Mouse (Mus musculus) urinary bladder, postnatal 36 days (tissue): ENCODE data around the gene Ebp.
A peak's percentile ranks its signal among the peaks of the same experiment; 100 is the strongest.

Source experiments
- DNase-seq, 2 experiments: peaks; one replicate each; pipeline ENCODE4 v3.0.0; 2022; ENCODE audit warnings: low spot score in 2 of 2, mixed read lengths in 1 of 2

Ebp gene

GRCm38 (mm10) chrX:8193419-8193723, at the start of gene Ebp:
Ebp (minus strand) TSS chrX:8193512.
- DNase-seq, result no peak

DNA sequence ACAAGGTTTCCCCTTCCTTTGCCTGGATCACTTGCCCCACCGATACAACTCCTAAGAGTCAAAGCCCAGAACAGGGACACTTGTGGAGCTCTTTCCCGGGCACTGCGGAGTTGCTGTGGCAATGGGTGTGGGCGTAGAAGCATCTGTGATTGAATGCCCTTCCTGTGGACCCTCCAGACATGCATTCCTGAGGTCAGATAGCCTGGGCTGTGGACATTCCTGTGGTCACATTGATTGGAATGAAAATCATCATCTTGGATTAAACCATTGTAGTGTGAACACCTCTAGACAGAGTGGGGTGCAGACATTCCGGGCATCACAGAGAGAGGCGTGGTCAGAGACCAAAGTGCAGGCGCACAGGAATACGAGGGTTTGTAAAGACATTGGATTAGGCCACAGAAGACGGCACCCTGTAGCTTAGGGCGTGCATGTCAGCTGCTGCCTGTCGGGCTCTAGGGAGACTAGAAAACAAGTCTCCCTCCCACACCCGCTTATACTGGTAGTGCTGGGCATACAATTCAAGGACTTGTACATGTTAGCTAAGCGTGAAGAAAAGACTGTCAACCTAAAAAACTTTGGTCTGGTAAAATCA, 45.6 kb upstream of the Ebp start:
- no peak for DNase-seq

DNA sequence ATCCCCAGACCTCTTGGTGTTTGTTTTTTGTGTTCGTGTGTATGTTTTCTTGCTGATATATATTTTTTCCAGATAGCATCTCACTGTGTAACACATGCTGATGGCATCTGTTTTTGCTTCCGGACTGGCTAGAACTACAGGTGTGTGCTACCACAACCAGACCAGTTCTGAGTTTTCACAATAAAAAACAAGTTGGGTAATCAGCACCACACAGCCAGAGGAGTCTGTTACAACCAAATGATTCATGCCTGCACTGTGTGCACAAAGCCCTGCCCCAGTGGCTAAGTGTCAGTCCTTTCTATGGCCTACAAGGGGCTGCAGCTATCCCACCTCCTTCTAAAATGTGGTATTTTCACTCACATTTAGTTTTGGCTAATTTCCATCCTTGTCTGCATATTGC, 43.4 kb upstream of the Ebp start:
- no peak for DNase-seq

- DNase-seq, result no peak
Observed at GRCm38 (mm10) chrX:8233602-8234001, 40.3 kb upstream of the Ebp start.

DNA sequence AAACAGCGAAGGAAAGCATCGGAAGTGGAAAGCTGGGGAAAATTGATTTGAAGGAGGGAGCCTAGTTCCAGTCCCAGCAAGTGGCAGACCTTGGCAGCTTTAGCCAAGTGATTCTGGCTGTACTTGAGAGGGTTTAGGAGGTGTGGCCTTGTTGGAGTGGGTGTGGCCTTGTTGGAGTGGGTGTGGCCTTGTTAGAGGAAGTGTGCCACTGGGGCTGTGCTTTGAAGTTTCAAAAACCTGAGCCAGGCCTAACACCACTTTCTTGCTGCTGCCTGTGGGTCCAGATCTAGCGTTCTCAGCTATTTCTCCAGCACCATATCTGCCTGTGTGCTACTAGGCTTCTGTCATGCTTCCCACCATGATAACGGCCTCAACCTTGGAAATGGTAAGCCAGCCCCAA, 37.0 kb upstream of the Ebp start:
- DNase-seq, result no peak

GRCm38 (mm10) chrX:8223473-8223872, 30.2 kb upstream of the Ebp start:
- no peak for DNase-seq

DNA sequence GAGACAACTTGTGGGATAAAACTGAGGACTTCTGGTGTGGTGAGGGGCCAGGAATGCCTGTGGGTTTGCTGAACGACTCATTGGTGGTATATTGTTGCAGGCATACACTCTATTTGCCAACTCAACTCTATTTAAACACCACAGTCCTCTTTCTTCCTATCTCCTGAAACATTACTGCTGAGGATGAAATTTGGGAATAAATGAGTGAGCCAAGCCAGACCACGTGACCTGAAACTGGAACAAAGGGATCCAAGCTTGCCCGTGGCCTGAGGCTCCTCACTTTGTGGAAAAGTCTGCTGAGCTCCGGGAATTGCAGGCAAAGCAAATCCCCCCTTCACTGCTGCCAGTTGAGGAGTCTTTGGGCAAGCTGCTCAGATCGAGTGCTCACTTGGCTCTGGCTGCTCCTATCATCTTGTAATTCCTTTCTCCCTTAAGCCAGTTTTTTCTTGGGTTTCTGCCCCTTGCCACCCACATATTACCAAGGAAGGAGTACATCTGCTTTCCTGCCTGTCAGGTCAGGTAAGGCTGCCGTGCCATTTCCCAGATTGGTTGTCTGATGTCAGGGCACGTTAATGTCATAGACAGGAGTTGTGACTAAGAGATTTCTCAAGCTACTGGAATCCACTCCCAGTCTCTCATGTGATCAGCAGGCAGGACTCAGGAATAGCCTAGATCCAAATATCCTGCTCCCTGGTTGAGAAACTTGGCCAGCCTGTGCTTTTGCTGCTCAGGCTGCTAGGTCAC, 29.5 kb upstream of the Ebp start:
- DNase-seq, result peak in 1 of 2 experiments; percentile 20

GRCm38 (mm10) chrX:8222296-8222677, 29.0 kb upstream of the Ebp start:
- DNase-seq, result no peak

DNA sequence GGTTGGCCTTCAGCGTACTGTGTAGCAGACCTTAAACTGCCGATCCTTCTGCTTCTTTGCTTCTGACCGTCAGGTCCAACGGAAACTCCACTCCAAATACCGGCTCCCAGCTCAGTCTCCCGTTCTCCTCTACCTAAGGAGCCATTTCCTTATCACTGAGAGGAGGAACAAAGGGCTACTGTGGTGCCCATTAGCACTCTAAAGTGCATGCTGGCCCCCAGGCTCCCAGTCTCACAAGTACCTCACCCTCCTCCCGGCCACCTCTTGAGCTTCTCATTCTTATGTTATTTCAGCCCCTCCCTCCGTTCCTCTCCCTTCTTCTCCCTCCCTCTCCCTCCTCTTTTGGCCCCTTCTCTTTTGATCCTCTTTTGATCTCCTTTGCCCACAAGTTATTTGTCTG, 26.3 kb upstream of the Ebp start:
- no peak for DNase-seq

DNA sequence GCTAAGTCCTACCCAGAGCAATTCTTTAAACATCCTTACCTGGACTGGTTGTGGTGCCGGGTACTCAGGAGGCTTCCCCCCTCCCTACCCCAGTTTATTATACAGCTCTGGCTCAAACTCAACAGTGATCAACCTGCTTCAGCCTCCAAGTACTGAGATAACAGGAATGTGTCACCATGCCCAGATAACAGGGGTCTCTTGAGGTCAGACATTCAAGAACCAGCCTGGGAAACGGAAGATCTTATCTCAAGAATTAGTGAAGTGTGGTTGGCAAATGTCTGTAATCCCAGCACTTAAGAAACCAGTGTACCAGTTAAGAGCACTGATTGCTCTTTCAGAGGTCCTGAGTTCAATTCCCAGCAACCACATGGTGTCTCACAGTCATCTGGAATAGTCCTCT, 24.8 kb upstream of the Ebp start:
- no peak for DNase-seq

GRCm38 (mm10) chrX:8217383-8217782, 24.1 kb upstream of the Ebp start:
- no peak for DNase-seq

- no peak for DNase-seq
Observed at GRCm38 (mm10) chrX:8211490-8212207, 18.3 kb upstream of the Ebp start.

DNA sequence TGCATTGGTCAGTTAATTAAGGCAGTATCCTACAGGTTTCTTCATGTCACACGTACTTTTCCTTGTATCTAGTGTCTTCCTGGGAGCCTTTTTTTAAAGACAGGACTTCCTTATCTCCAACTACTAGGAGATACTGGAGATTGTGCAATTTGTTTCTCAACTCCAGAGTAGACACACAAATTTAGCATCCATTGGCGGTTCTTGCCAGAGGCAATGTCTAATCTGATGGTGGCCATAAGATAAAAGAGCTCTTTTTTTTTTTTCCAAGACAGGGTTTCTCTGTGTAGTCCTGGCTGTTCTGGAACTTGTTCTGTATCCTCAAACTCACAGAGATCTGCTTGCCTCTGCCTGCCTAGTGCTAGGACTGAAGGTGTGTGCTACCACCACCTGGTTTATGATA, 16.4 kb upstream of the Ebp start:
- DNase-seq, result no peak

GRCm38 (mm10) chrX:8207224-8207623, 13.9 kb upstream of the Ebp start:
- no peak for DNase-seq

- no peak for DNase-seq
Observed at GRCm38 (mm10) chrX:8206694-8207197, 13.4 kb upstream of the Ebp start.

GRCm38 (mm10) chrX:8206015-8206693, 12.8 kb upstream of the Ebp start, which contains the start of gene Porcn:
Porcn (minus strand) TSS chrX:8206525.
- peak; percentile 66 to 84 for DNase-seq

- DNase-seq, result no peak
Observed at GRCm38 (mm10) chrX:8205551-8205950, 12.2 kb upstream of the Ebp start.

DNA sequence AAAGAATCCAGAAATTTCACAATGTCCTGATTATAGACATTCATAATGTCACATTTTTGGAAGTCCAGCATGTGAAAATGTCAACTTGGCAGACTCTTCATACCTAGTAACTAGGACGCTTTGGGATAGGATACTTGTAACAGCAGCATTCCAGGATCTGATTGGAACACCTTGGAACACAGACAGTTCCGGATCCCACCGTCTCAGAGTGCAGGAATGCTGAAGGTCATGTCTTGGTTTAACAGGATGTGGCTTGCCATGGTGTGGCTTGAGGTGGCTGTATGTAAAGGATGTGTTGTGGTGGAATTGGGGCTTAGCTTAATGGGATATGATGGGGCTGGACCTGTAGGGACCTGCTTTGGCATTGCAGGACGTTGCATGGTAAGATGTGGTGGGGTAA, 11.8 kb upstream of the Ebp start:
- no peak for DNase-seq

GRCm38 (mm10) chrX:8204076-8204475, 10.8 kb upstream of the Ebp start:
- DNase-seq, result no peak

DNA sequence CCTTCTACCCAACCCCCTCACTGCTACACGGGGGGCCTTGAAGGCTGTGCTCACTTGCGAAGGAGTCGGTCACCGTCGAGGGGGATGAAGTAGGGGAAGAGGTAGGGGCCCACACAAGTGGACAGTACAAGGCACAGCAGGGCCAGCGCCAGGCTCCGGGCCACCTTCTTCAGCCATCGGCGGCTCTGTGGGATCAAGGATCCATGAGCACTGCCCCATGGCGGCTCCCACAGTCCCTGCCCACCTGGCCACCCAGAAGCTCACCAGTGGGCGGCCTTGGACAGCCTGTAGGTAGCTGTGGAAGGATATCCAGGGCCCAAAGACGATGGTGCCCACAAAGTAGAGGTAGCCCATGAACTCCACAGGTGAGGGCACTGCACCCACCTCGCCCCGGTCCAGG, 9.8 kb upstream of the Ebp start:
- no peak for DNase-seq

DNA sequence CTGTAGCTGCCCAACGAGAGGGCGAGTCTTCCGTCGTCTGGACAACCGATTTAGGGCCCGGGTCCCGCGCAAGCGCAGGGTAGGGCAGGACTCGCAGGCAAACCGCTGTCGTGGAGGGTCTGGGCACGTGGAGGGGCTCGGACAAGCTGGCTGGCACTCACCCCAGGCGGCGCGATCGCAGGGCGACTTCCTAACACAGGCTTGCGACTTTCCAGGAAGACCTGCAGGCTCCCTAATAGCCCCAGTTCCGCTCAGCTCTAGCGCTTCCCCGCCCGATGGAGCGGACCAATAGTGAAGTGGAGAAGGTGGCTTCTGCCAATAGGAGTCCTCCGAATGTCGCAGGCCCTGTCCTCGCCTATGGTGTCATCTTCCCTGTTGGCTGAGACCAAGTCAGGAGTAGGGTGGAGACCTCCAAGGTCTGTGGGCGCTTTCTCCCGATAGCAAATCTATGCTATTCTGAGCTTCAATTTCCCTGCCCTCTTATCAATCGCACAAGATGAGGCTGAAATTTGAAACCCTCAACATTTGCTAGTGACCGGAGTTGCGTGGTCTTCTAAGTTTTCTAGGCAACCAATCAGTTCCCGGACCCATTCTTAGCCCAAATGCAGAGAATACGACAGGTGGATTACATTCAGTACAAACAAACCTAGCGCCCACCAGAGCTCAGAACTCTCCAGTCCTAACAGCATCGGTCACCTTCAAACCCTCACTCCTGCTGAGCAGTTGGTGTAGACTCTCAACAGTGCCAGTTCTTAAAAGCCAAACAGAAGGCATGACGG, 483 bp downstream of the Ebp start:
- peak; percentile 68 to 79 for DNase-seq
